In the genomic region with DNA sequence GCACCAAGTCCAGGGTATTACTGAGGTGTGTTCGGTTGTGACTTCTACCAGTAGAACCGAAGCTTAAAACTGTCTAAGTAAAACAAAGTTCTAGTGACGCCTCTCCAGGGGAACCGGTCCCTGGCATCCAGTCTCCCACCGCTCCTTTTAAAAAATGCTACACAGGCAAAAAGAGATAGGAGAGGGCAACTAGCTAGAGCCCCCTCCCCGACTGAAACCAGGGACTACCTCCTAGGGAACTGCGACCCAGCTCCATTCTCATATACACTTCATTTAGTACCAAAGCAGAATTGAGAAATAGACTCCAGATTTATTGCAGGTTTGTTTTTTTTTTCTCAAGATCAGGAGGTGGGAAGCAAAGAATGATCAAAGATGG, we compare ENCODE assay signal across 8 mouse cellular contexts. TPM values are rescaled to one million over a fixed set of nuclear protein-coding genes. Genes with fewer than 3 reads are reported as not detected.
DNase-seq lines count a peak whose midpoint lies in the region; ATAC-seq and TF ChIP-seq lines count a peak whose summit lies in the region.

No protein-coding gene starts in this region.

- no peak for TF ChIP-seq POLR2A in MEL (IDR thresholded peaks at IDR 0.05; ENCODE audit: control insufficient read depth in 1 of 2, insufficient read depth in 1 of 2, low read depth in 1 of 2, low read length in 2 of 2, poor library complexity in 1 of 2)

- 2% methylated on average over 7 of the region's 7 CpGs for WGBS in heart, embryonic 10.5 days
- WGBS in forebrain, postnatal 0 days: 20% methylated on average over 7 of the region's 7 CpGs
- 81% methylated on average over 7 of the region's 7 CpGs for WGBS in macrophage (ENCODE audit: missing documents)

- peak overlapping the region; percentile 99 for H3K27ac ChIP-seq in heart, embryonic 10.5 days
- H3K27ac ChIP-seq in MEL (ENCODE audit: control insufficient read depth, low read depth, low read length) (peak overlapping the region; percentile 56), macrophage (no peak overlapping the region)
- peak overlapping the region; percentile 90 for H3K27ac ChIP-seq in forebrain, postnatal 0 days (ENCODE audit: low read depth, low read length)

- no peaks in the 10 kb centered on the region for H3K27me3 ChIP-seq in heart, embryonic 10.5 days (ENCODE audit: insufficient read depth, poor library complexity, severe bottlenecking)
- H3K27me3 ChIP-seq in MEL (ENCODE audit: control insufficient read depth in 1 of 2, insufficient read depth in 2 of 2, low read length in 2 of 2): no peaks in the 10 kb centered on the region
- H3K27me3 ChIP-seq in forebrain, postnatal 0 days (ENCODE audit: insufficient read depth, low read length): 0 out of 2 replicates have a peak, but pooled peaks cover 3% of the 10 kb centered on the region

- no peak for ATAC-seq in forebrain, postnatal 0 days

- DNase-seq in heart, embryonic 10.5 days (ENCODE audit: low spot score): no peak
- DNase-seq in heart, adult 18-20 months: no peak
- DNase-seq in MEL (ENCODE audit: low read depth, low spot score): no peak
- DNase-seq in forebrain, postnatal 0 days: no peak
- no peak for DNase-seq in layer of hippocampus, postnatal 10 days (ENCODE audit: low spot score in 2 of 2)
- DNase-seq in spleen, adult 18-20 months: no peak
- DNase-seq in layer of hippocampus, adult 9-11 months: no peak

- no peak for TF ChIP-seq RAD21 in MEL (IDR thresholded peaks at IDR 0.05; ENCODE audit: low read depth, low read length)

- H3K79me2 ChIP-seq in MEL (ENCODE audit: control insufficient read depth, insufficient read depth, low read length, poor library complexity) (peaks cover 25% of the 10 kb centered on the region), macrophage (ENCODE audit: inconsistent target) (no peaks in the 10 kb centered on the region)

- no peak for TF ChIP-seq CTCF in MEL (IDR thresholded peaks at IDR 0.05 in 2 of 3, conservative IDR thresholded peaks at IDR 0.05 in 1 of 3; ENCODE audit: control insufficient read depth in 1 of 3, insufficient read depth in 1 of 3, low read depth in 2 of 3, low read length in 3 of 3, poor library complexity in 1 of 3, severe bottlenecking in 1 of 3)
- TF ChIP-seq CTCF in forebrain, postnatal 0 days (IDR thresholded peaks at IDR 0.05; ENCODE audit: low read depth): no peak

- peak overlapping the region; percentile 83 for H3K4me2 ChIP-seq in forebrain, postnatal 0 days (ENCODE audit: low read depth)

- H3K9ac ChIP-seq in MEL (ENCODE audit: control insufficient read depth, low read depth, low read length, poor library complexity, severe bottlenecking): peak overlapping the region; percentile 85
- H3K9ac ChIP-seq in forebrain, postnatal 0 days: peak overlapping the region; percentile 72

- H3K9me3 ChIP-seq in heart, embryonic 10.5 days: no peaks in the 10 kb centered on the region
- no peaks in the 10 kb centered on the region for H3K9me3 ChIP-seq in MEL (replicated peaks; ENCODE audit: insufficient read depth, low read length)
- no peaks in the 10 kb centered on the region for H3K9me3 ChIP-seq in forebrain, postnatal 0 days (ENCODE audit: low read length)

- no peaks in the 10 kb centered on the region for H3K36me3 ChIP-seq in heart, embryonic 10.5 days
- H3K36me3 ChIP-seq in MEL (ENCODE audit: control insufficient read depth in 1 of 2, insufficient read depth in 2 of 2, low read length in 2 of 2): peaks cover 0 to 20% of the 10 kb centered on the region in 2 experiments; a peak in 3 of 4 replicates
- no peaks in the 10 kb centered on the region for H3K36me3 ChIP-seq in forebrain, postnatal 0 days (ENCODE audit: insufficient read depth)
- no peaks in the 10 kb centered on the region for H3K36me3 ChIP-seq in macrophage (ENCODE audit: inconsistent target)

- H3K4me1 ChIP-seq in heart, embryonic 10.5 days: peaks cover 20% of the 10 kb centered on the region
- peaks cover 6 to 24% of the 10 kb centered on the region in 2 experiments for H3K4me1 ChIP-seq in MEL (ENCODE audit: control insufficient read depth in 1 of 2, insufficient read depth in 2 of 2, low read length in 2 of 2)
- peaks cover 12% of the 10 kb centered on the region; the same call in 1 of the 2 replicates for H3K4me1 ChIP-seq in forebrain, postnatal 0 days (ENCODE audit: insufficient read depth)

- peak overlapping the region; percentile 93 for H3K4me3 ChIP-seq in heart, embryonic 10.5 days
- peak overlapping the region; percentile 76 to 86 for H3K4me3 ChIP-seq in MEL (ENCODE audit: control insufficient read depth in 1 of 2, insufficient read depth in 1 of 2, low read depth in 2 of 2, low read length in 2 of 2)
- H3K4me3 ChIP-seq in forebrain, postnatal 0 days (ENCODE audit: low read depth, low read length): peak overlapping the region; percentile 91
- peak overlapping the region; percentile 27; the same call in 1 of the 2 replicates for H3K4me3 ChIP-seq in macrophage (ENCODE audit: inconsistent target)

- TF ChIP-seq EP300 in MEL (IDR thresholded peaks at IDR 0.05; ENCODE audit: low read depth in 1 of 2, low read length in 2 of 2): no peak

TF ChIP-seq in MEL, 35 proteins besides CTCF, POLR2A, EP300 and RAD21:
- no peak for TF ChIP-seq ELF1 (IDR thresholded peaks at IDR 0.05; ENCODE audit: low read depth, low read length)
- peak; percentile 36; the same call in 1 of the 2 replicates for TF ChIP-seq ZNF384 (IDR thresholded peaks at IDR 0.05; ENCODE audit: low read depth, low read length)

RNA-seq across cellular contexts. Expression of gene Pbx3, which starts 2.6 kb away (rescaled TPM):
- 26.8 and 33.3 TPM in 2 replicates for polyA plus RNA-seq in heart, embryonic 10.5 days (2016; fragmentation: Nextera tagmentation; extraction: Ambion mirVana)
- 10 to 100 TPM in 1 of 2 experiments, 1 to 10 TPM in 1; 8.2 to 11.0 TPM for total RNA-seq in heart, adult 18-20 months (2021)
- 9.0 and 10.1 TPM in 2 replicates for total RNA-seq in MEL (2012; rRNA removed)
- polyA plus RNA-seq in MEL (2012; ENCODE audit: insufficient read depth in 1 of 2, insufficient read length in 2 of 2, low read depth in 1 of 2, low replicate concordance in 2 of 2, missing spikeins in 1 of 2) (10 to 100 TPM in 1 of 2 experiments, not detected in 1; 22.4 TPM), macrophage (2018) (4.2 to 6.6 TPM (median 5.2 TPM) in 3 replicates)
- total RNA-seq in forebrain, postnatal 0 days (2014; rRNA removed): 60.2 and 83.2 TPM in 2 replicates
- polyA plus RNA-seq in forebrain, postnatal 0 days (2015; fragmentation: Nextera tagmentation; extraction: Ambion mirVana): 48.5 and 49.2 TPM in 2 replicates
- 10 to 100 TPM in 13 of 26 experiments, 1 to 10 TPM in 13; 2.3 to 18.2 (median 10.0) TPM for total RNA-seq in macrophage (2018; cell fraction: chromatin; rRNA removed)
- total RNA-seq in macrophage (2018; cell fraction: cytosol; rRNA removed): 1 to 10 TPM; 2.4 to 6.8 (median 4.2) TPM
- total RNA-seq in macrophage (2018; cell fraction: nucleus; rRNA removed): 10 to 100 TPM in 9 of 26 experiments, 1 to 10 TPM in 17; 2.8 to 18.2 (median 7.6) TPM
- total RNA-seq in layer of hippocampus, postnatal 10 days (2021): 10 to 100 TPM; 10.2 to 12.2 TPM

RNA-seq across cellular contexts. Expression of gene Mapkap1, which starts 36.2 kb away (rescaled TPM):
- 68.1 and 75.8 TPM in 2 replicates for polyA plus RNA-seq in heart, embryonic 10.5 days (2016; fragmentation: Nextera tagmentation; extraction: Ambion mirVana)
- 10 to 100 TPM; 71.8 to 74.5 TPM for total RNA-seq in heart, adult 18-20 months (2021)
- total RNA-seq in MEL (2012; rRNA removed): 44.6 and 52.5 TPM in 2 replicates
- polyA plus RNA-seq in MEL (2012; ENCODE audit: insufficient read depth in 1 of 2, insufficient read length in 2 of 2, low read depth in 1 of 2, low replicate concordance in 2 of 2, missing spikeins in 1 of 2) (10 to 100 TPM in 1 of 2 experiments, not detected in 1; 42.1 TPM), macrophage (2018) (34.5 to 49.6 TPM (median 46.5 TPM) in 3 replicates)
- 78.9 and 102 TPM in 2 replicates for total RNA-seq in forebrain, postnatal 0 days (2014; rRNA removed)
- polyA plus RNA-seq in forebrain, postnatal 0 days (2015; fragmentation: Nextera tagmentation; extraction: Ambion mirVana): 89.8 and 102 TPM in 2 replicates
- total RNA-seq in macrophage (2018; cell fraction: chromatin; rRNA removed): 100 to 1,000 TPM in 20 of 26 experiments, 10 to 100 TPM in 6; 57.4 to 149 (median 115) TPM
- 10 to 100 TPM; 32.8 to 53.7 (median 43.8) TPM for total RNA-seq in macrophage (2018; cell fraction: cytosol; rRNA removed)
- total RNA-seq in macrophage (2018; cell fraction: nucleus; rRNA removed): 100 to 1,000 TPM in 1 of 26 experiments, 10 to 100 TPM in 25; 24.0 to 109 (median 53.9) TPM
- total RNA-seq in layer of hippocampus, postnatal 10 days (2021): 10 to 100 TPM; 76.3 to 81.4 TPM

Comparison
In these comparisons a context has a peak if more than half of its experiments do, and no peak if none do; other contexts are left out.
1. H3K4me3 ChIP-seq: peak in every context shown above with its lines; median percentile 93 in heart, embryonic 10.5 days; 91 in forebrain, postnatal 0 days; 81 in MEL; 27 in macrophage.